Mouse (Mus musculus) embryo, embryonic 11.5 days (tissue): ENCODE measurements around the gene Zfp963.
"Not testable (repeated sequence)": the region's sequence is repeated elsewhere in the genome, so short reads cannot be mapped to it uniquely, and the experiment has no call there.

Experiments used
- DNase-seq: peaks from one replicate; pipeline ENCODE4 v3.0.0-alpha.2; 2012; ENCODE audit warnings: low read depth, low spot score

Zfp963 gene

GRCm38 (mm10) chr8:69740763-69741162 is 9.0 kb downstream of the Zfp963 start:
- no peak for DNase-seq

GRCm38 (mm10) chr8:69735495-69735894 is 14.3 kb downstream of the Zfp963 start:
- no peak for DNase-seq

GRCm38 (mm10) chr8:69717232-69717580 is 32.6 kb downstream of the Zfp963 start:
- DNase-seq: no peak

- peak; percentile 92 for DNase-seq
These were observed 33.2 kb downstream of the Zfp963 start for GRCm38 (mm10) chr8:69716403-69717231.

GRCm38 (mm10) chr8:69715366-69715765 is 34.4 kb downstream of the Zfp963 start:
- DNase-seq: no peak

- DNase-seq: no peak
These were observed 36.3 kb downstream of the Zfp963 start for GRCm38 (mm10) chr8:69713516-69713915.

GRCm38 (mm10) chr8:69710624-69711023 is 39.1 kb downstream of the Zfp963 start, which contains the start of gene Zfp869:
Gene Zfp869 (minus strand): TSS chr8:69710724.
- not testable (repeated sequence) for DNase-seq

- DNase-seq: no peak
These were observed 48.0 kb downstream of the Zfp963 start for GRCm38 (mm10) chr8:69701810-69702209.
